Mouse (Mus musculus) kidney, postnatal 36 days (tissue): ENCODE data around the gene Gstp2.

Source experiments
- DNase-seq, 2 experiments: peaks; one replicate each; pipeline ENCODE4 v3.0.0; 2021 to 2022; ENCODE audit warnings: mixed read lengths in 2 of 2

The Gstp2 gene

GRCm38 (mm10) chr19:4004331-4004730, 41.5 kb downstream of the Gstp2 start:
- DNase-seq, result no peak

DNA sequence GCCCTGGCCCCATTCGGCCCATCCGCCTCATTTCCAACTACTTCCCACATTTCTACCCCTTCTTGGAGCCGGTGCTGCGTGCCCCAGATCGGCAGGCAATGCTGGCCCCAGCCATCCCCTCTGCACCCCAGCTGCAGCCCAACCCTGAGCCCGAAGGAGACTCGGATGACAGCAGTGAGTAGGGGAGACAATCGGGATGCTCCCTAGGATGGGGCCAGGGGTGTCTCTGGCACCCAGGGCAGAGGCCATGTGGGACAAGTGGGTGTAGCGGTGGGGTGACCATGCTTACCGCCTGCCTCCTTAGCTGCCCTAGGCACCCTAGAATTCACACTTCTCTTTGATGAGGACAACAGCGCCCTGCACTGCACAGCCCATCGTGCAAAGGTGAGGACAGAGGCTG, 42.2 kb downstream of the Gstp2 start:
- DNase-seq, result no peak

DNA sequence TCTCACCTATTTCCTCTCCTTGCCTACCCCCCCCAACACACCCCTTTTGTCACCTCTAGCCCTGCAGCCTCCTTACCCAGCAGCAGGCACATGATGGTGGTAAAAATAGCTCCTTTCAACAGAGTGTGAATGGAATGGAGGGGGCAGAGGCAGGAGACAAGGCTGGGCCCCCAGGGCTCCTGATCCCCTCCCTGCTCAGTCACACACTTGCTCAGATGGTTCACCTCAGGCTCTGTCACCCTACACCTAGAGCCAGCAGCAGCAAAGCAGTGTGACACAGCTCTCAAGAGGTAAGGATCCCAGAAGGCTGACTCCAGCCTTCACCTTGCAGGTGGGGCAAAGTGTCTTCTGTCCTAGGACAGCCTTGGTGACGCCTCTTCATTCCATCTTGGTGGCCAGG, 42.7 kb downstream of the Gstp2 start, which contains the start of gene Doc2g:
Doc2g (plus strand) TSS at position 202 of the 400 bp plus-strand sequence.
- no peak for DNase-seq

DNA sequence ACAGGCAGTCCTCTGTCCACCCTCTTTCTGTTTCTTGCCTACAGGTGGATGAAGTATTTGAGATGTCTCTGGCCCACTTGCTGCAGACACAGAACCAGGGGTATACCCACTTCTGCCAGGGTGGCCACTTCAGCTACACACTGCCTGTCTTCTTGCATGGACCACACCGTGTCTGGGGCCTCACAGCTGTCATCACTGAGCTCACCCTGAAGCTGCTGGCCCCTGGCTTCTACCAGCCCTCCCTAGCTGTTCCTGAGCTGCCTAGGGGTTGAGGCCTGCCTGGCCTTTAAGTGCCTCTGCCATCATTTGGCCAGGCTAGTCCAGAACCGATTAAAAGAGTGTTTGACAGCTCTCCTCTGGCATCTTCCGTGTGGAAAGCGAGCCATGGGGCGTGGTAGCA, 44.1 kb downstream of the Gstp2 start:
- no peak for DNase-seq

- DNase-seq, result peak in 1 of 2 experiments; percentile 36
Observed at GRCm38 (mm10) chr19:4000949-4001525, 44.8 kb downstream of the Gstp2 start.

DNA sequence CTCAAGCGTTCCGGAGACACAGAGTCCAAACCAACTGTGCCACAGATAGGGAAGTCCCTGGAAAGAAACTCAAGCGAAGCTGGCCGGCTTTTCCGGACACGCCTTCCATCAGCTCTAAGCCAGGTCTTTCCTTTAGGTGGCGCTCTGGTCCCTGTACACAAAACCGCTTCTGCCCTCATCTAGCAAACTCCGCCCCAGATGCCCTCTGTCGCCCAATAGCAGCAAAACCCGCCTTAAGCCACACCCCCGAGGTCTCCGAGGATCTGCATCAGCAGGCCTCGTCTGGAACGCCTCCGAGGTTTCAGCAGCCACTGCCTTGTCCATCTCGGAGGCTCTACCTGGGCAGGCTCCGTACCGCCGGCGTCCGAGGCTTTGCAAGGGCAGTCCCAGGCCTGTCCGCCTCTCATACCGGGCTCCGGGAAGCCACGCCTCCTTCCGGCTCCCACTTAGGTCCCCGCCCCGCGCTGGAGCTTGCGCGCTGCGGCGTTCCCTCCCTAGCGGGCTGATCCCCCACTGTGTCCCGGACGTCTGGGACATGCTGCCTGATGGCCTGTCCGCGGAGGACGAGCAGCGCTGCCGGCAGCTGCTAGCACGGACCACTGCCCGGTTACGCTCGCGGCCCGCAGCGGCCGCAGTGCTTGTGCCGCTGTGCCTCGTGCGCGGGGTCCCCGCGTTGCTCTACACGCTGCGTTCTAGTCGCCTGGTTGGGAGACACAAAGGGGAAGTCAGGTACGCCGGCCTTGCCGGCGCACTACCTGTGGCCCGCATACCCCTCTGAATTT, 45.5 kb downstream of the Gstp2 start, which contains the start of the genes Nudt8 and Gm49405:
Nudt8 (plus strand) TSS at position 462 of the 782 bp plus-strand sequence.
Gm49405 (plus strand) TSS at position 508 of the 782 bp plus-strand sequence.
- DNase-seq, result peak; percentile 97 to 99

DNA sequence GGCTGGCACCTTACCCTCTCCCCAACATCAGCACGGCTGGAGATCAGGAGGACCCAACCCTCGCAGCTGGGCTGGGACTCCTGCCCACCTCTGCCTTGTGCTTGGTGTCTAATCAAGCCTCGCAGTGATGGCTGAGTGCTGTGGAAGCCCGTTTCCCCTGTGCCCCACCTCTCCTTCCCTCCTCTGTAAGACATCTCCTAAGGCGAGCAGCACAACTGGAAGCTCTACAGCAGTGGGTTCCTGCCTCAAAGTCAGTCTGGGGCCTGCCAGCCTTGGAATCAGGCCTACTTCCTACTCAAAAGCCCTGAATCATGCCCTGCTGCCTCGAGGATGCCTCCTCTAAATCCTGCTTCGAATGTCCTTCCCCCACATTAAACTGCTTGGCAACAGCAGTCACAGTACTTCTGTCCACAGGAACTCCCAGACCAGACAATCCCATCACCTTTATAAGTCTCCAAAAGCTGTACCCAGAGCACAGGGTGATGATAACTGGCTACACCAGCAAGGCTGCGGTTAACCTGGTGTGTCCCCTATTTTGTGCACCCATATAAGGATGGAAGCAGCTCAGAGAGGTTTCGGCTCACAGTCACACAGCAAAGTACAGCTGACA, 46.6 kb downstream of the Gstp2 start:
- DNase-seq, result no peak

DNA sequence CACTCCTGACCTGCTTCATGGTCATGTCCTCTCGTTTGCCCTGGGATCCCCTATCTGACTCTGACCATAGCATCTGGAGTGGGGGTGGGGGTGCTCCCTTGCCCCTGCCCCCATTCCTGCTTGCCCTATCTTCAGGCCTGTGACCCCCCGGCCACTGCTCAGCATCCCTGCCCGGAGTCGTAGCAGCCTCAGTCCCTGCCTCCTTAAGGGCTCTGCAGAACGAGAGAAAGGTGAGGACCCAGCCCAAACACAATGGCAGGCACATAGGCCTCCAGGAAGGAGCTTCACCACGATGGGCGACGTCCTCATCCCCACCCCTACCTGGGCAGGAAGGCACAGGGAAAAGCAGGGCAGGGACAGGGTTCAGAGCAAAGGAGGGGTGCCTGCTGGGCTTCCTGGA, 47.5 kb downstream of the Gstp2 start:
- DNase-seq, result no peak

DNA sequence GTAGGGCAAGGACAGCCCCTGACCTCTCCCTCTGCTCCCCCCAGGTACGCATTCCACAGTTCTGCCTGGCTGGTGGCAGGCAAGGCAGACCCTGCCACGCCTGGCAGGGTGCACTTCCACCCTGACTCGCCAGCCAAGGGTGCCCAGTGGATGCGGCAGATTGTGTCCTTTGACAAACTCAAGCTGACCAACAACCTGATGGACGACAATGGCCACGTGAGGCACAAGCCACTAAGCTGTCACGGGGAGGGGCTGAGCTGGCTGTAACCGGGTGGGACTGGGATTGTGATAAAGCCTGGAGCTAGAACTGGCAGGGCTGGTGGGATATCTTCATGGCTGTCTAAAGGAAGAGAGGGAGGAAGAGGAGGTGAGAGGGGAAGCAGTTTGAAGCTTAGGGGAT, 48.6 kb downstream of the Gstp2 start:
- DNase-seq, result peak in 1 of 2 experiments; percentile 51

- peak; percentile 59 to 66 for DNase-seq
Observed at GRCm38 (mm10) chr19:3996747-3997146, 49.1 kb downstream of the Gstp2 start.

DNA sequence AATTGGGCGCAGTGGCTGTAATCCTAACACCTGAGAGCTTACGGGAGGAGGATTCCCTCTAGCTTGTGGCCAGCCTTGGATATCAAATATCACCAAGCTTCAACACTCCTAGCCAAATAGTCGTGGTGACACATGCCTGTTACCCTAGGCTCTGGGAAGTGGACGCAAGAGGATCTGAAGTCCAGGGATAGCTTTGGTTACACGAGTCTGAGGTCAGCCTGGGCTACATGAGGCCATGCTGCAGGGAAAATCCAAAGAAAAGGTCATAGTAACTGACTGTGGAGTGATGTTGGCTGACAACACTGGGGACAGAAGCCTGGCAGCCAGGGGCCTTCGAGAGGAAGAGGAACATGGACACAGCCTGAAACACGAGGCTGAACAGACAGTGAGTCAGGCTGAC, 49.7 kb downstream of the Gstp2 start:
- DNase-seq, result no peak

- no peak for DNase-seq
Observed at GRCm38 (mm10) chr19:3995505-3995904, 50.3 kb downstream of the Gstp2 start.

DNA sequence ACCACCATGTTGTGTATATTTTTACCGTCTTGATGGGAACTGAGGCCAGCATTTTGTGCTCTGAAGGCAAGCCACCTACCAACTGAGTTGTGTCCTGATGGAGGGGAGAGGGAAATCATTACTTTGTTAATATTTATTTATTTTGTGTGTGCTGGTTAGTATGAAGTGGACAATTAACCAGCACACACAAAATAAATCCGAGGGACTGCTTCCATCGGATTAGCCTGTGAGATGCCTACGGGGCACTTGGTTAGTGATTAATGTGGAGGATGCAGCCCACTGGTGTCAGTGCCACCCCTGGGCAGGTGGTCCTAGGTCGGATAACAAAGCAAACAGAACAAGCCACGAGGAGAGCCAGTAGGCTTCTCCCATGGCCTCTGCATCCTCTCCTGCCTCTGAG, 50.9 kb downstream of the Gstp2 start:
- no peak for DNase-seq

- DNase-seq, result peak in 1 of 2 experiments; percentile 68
Observed at GRCm38 (mm10) chr19:3992416-3992815, 53.4 kb downstream of the Gstp2 start, which contains the start of gene Tbx10. Gene Tbx10 (plus strand): TSS chr19:3992752.

DNA sequence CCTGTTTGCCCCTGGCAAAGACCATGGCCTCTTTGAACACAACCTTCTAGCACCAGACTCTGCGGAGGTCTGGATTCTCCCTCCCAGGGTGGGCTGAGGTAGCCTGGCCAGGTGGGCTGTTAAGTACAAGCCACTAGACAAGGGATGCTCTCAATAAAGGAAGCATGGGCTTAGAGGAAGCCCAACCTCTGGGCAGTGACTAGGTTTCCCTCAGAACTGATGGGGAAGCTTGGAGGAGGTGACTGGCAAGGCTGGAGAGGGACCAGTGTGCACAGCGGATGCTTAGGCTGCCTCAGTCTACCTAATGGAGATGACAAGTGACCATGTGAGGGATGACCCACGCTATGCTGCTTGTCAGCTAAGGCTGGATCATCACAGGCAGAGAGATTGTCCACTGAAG, 53.9 kb downstream of the Gstp2 start:
- DNase-seq, result no peak

DNA sequence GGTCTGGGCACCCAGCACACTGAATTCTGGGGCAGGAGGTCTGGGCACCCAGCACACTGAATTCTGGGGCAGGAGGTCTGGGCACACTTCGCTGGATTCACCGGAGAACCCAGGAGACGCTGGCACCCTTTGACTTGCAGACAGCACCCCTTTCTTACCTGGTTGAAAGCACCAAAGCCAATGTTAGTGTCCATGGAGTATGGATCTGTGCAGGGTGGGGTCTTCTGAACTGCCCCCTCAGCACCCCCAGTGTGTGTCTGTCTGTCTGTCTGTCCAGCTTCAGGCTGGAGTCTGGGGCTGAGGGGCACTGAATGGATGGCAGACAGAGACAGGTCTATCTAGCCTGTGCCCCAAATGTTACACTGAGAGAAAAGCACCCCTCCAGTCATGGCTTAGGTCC, 54.3 kb downstream of the Gstp2 start:
- DNase-seq, result peak in 1 of 2 experiments; percentile 71

DNA sequence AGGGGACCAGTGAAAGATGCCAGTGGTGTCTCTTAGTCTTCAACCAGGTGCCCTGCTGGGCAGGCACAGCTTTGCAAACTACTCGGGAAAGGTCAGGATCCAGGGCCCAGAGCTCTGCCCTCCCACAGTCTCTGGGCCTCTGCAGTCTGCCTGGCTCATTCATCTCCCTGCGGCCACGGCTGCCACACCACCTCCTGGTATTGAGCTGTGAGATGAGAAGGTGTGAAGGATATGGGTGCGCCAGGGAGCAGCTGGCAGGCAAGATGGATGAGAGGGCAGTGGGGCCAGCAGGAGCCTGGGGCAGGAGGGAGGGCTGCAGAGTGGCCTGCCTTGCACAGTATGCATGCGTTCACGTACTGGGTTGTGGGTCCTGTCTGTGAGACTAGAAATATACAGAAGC, 55.0 kb downstream of the Gstp2 start:
- DNase-seq, result no peak
